Mouse (Mus musculus): ENCODE measurements around the gene Apoc3. TPM values are rescaled to one million over a fixed set of nuclear protein-coding genes. Genes with fewer than 3 reads are reported as not detected.

Gene Apoc3
- total and polyA plus RNA-seq, 3 experiments: not detected

GRCm38 (mm10) chr9:46235649-46236048 is 213 bp upstream of the Apoc3 start:
- Histone ChIP-seq H3K4me1 (ENCODE audit: control insufficient read depth in 1 of 2, insufficient read depth in 2 of 2) (no peaks in the 10 kb centered on the region; a peak in 1 of 4 replicates), H3K9me3 (replicated peaks; ENCODE audit: low read length) (no peaks in the 10 kb centered on the region), H3K27me3 (replicated peaks) (peaks cover 21% of the 10 kb centered on the region), H3K4me3 (replicated peaks in 1 of 3; ENCODE audit: low read depth in 2 of 3, low read length in 2 of 3, poor library complexity in 1 of 3) (no peak overlapping the region), H3K36me3 (replicated peaks in 1 of 2; ENCODE audit: control insufficient read depth in 1 of 2, insufficient read depth in 1 of 2, low read length in 1 of 2) (no peaks in the 10 kb centered on the region), H3K27ac (ENCODE audit: insufficient read depth, low read depth) (no peak overlapping the region), H3K4me2 (ENCODE audit: insufficient read depth, low read depth, poor library complexity, severe bottlenecking) (no peak overlapping the region), H3K9ac (ENCODE audit: insufficient read depth, low read depth) (no peak overlapping the region), H3K79me2 (replicated peaks; ENCODE audit: control insufficient read depth, extremely low read depth, insufficient read depth, poor library complexity, severe bottlenecking) (no peaks in the 10 kb centered on the region)
- TF ChIP-seq POLR2AphosphoS2 (IDR thresholded peaks at IDR 0.05; ENCODE audit: low read depth, low read length): no peak
- no peak for TF ChIP-seq JUN (IDR thresholded peaks at IDR 0.05; ENCODE audit: insufficient read depth, low read depth, low read length)
- TF ChIP-seq JUND (conservative IDR thresholded peaks at IDR 0.05; ENCODE audit: low read depth, low read length): no peak
- TF ChIP-seq MAX (IDR thresholded peaks at IDR 0.05; ENCODE audit: low read length): no peak
- no peak for TF ChIP-seq MEF2A (IDR thresholded peaks at IDR 0.05; ENCODE audit: borderline replicate concordance, low read depth, low read length)
- no peak for TF ChIP-seq CTCF (conservative IDR thresholded peaks at IDR 0.05 in 1 of 2, IDR thresholded peaks at IDR 0.05 in 1 of 2; ENCODE audit: low read depth in 2 of 2, low read length in 2 of 2)
- TF ChIP-seq MAFK (IDR thresholded peaks at IDR 0.05; ENCODE audit: insufficient replicate concordance, low read length): no peak
- TF ChIP-seq USF2 (conservative IDR thresholded peaks at IDR 0.05; ENCODE audit: low read depth, low read length): no peak
- TF ChIP-seq SMC3 (IDR thresholded peaks at IDR 0.05; ENCODE audit: low read depth, low read length): no peak
- TF ChIP-seq EP300 (IDR thresholded peaks at IDR 0.05; ENCODE audit: low read length): no peak
- no peak for TF ChIP-seq ETS1 (conservative IDR thresholded peaks at IDR 0.05; ENCODE audit: low read depth, low read length)
- no peak for TF ChIP-seq HCFC1 (IDR thresholded peaks at IDR 0.05; ENCODE audit: low read depth, low read length)
- TF ChIP-seq RAD21 (IDR thresholded peaks at IDR 0.05; ENCODE audit: low read depth, low read length): no peak
- TF ChIP-seq GABPA (IDR thresholded peaks at IDR 0.05; ENCODE audit: insufficient replicate concordance, low read depth, low read length): no peak
- no peak for TF ChIP-seq CHD1 (IDR thresholded peaks at IDR 0.05; ENCODE audit: low read depth, low read length)
- TF ChIP-seq ZMIZ1 (IDR thresholded peaks at IDR 0.05; ENCODE audit: low read depth, low read length): no peak
- no peak for TF ChIP-seq ZKSCAN1 (IDR thresholded peaks at IDR 0.05; ENCODE audit: borderline replicate concordance, low read depth, low read length)
- TF ChIP-seq TCF12 (IDR thresholded peaks at IDR 0.05; ENCODE audit: low read depth, low read length): no peak
- TF ChIP-seq ELF1 (IDR thresholded peaks at IDR 0.05; ENCODE audit: low read depth, low read length): no peak
- DNase-seq (ENCODE audit: extremely low read depth): no peak
- in situ Hi-C loops (cut with MboI; ENCODE audit: low pct_ligation_motif_present, low pct_unique_long_range_greater_than_20kb, low sequenced_read_pairs): no loop called here
- dilution Hi-C loops (cut with MboI; ENCODE audit: extremely low pct_ligation_motif_present, extremely low pct_unique_long_range_greater_than_20kb, low sequenced_read_pairs): no loop called here

- no peak overlapping the region for H3K4me3 ChIP-seq (replicated peaks in 1 of 3; ENCODE audit: low read depth in 2 of 3, low read length in 2 of 3, poor library complexity in 1 of 3)
- in situ Hi-C loops (cut with MboI; ENCODE audit: low pct_ligation_motif_present, low pct_unique_long_range_greater_than_20kb, low sequenced_read_pairs): no loop called here
- no peaks in the 10 kb centered on the region for H3K36me3 ChIP-seq (replicated peaks in 1 of 2; ENCODE audit: control insufficient read depth in 1 of 2, insufficient read depth in 1 of 2, low read length in 1 of 2)
- no peak for DNase-seq (ENCODE audit: extremely low read depth)
- H3K27me3 ChIP-seq (replicated peaks): peaks cover 20% of the 10 kb centered on the region
- no peaks in the 10 kb centered on the region for H3K79me2 ChIP-seq (replicated peaks; ENCODE audit: control insufficient read depth, extremely low read depth, insufficient read depth, poor library complexity, severe bottlenecking)
- dilution Hi-C loops (cut with MboI; ENCODE audit: extremely low pct_ligation_motif_present, extremely low pct_unique_long_range_greater_than_20kb, low sequenced_read_pairs): no loop called here
- no peak for TF ChIP-seq ZNF384 (IDR thresholded peaks at IDR 0.05; ENCODE audit: low read depth, low read length)
- TF ChIP-seq GABPA (IDR thresholded peaks at IDR 0.05; ENCODE audit: insufficient replicate concordance, low read depth, low read length): no peak
- TF ChIP-seq IRF4 (IDR thresholded peaks at IDR 0.05; ENCODE audit: low read depth, low read length): no peak
- no peak for TF ChIP-seq ZKSCAN1 (IDR thresholded peaks at IDR 0.05; ENCODE audit: borderline replicate concordance, low read depth, low read length)
- TF ChIP-seq MAZ (IDR thresholded peaks at IDR 0.05; ENCODE audit: low read depth, low read length): no peak
- TF ChIP-seq CHD1 (IDR thresholded peaks at IDR 0.05; ENCODE audit: low read depth, low read length): no peak
- no peak for TF ChIP-seq ELF1 (IDR thresholded peaks at IDR 0.05; ENCODE audit: low read depth, low read length)
- TF ChIP-seq NELFE (IDR thresholded peaks at IDR 0.05; ENCODE audit: low read depth, low read length): no peak
- TF ChIP-seq KAT2A (IDR thresholded peaks at IDR 0.05; ENCODE audit: insufficient replicate concordance, low read length): no peak
- TF ChIP-seq EP300 (IDR thresholded peaks at IDR 0.05; ENCODE audit: low read length): no peak
- no peak for TF ChIP-seq TBP (conservative IDR thresholded peaks at IDR 0.05; ENCODE audit: low read depth, low read length)
- no peak for TF ChIP-seq JUND (conservative IDR thresholded peaks at IDR 0.05; ENCODE audit: low read depth, low read length)
- no peak for TF ChIP-seq RAD21 (IDR thresholded peaks at IDR 0.05; ENCODE audit: low read depth, low read length)
- no peak for TF ChIP-seq ZMIZ1 (IDR thresholded peaks at IDR 0.05; ENCODE audit: low read depth, low read length)
- TF ChIP-seq RCOR1 (conservative IDR thresholded peaks at IDR 0.05; ENCODE audit: low read depth, low read length): no peak
- no peak for TF ChIP-seq MXI1 (IDR thresholded peaks at IDR 0.05; ENCODE audit: low read depth, low read length)
- TF ChIP-seq HCFC1 (IDR thresholded peaks at IDR 0.05; ENCODE audit: low read depth, low read length): no peak
- no peak for TF ChIP-seq JUN (IDR thresholded peaks at IDR 0.05; ENCODE audit: insufficient read depth, low read depth, low read length)
- no peak overlapping the region for H3K9ac ChIP-seq (ENCODE audit: insufficient read depth, low read depth)
- no peaks in the 10 kb centered on the region for H3K9me3 ChIP-seq (replicated peaks; ENCODE audit: low read length)
- no peak overlapping the region for H3K4me2 ChIP-seq (ENCODE audit: insufficient read depth, low read depth, poor library complexity, severe bottlenecking)
- peaks cover 0 to 2% of the 10 kb centered on the region in 2 experiments; a peak in 3 of 4 replicates for H3K4me1 ChIP-seq (ENCODE audit: control insufficient read depth in 1 of 2, insufficient read depth in 2 of 2)
- H3K27ac ChIP-seq (ENCODE audit: insufficient read depth, low read depth): no peak overlapping the region
Measured at GRCm38 (mm10) chr9:46235196-46235595, 240 bp downstream of the Apoc3 start.

Data from CH12.LX (cell line).